ENCODE assay signal across 23 mouse cellular contexts in the genomic region with DNA sequence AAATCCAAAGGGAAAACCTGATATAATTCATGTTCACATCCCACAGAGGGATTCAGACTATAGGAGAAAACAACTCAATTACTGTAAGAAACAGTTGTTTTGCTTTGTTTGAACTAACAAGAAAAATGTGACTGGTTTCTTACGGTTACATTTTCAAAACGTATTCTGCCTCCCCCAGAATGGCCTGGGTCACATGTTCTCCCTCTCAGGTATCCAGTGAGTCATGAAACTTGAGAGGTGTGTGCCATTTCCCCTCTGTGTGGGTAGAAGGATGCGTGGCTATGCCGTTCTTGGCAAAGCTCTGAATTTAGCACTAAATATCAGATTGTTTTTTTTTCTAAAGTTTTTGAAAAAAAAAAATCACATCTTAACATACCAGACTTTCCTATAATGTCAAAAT.
DNase-seq lines count a peak whose midpoint lies in the region; ATAC-seq and TF ChIP-seq lines count a peak whose summit lies in the region.
"Had no signal": no experiment of that assay in that cellular context is flagged by ENCODE, and none has a peak within 500 bp of the region (broad histone marks: within the 10 kb centered on the region; RNA-seq: fewer than 3 reads in every experiment).

No protein-coding gene starts in this region.

- no peak for TF ChIP-seq POLR2A in myocyte (IDR thresholded peaks at IDR 0.05; ENCODE audit: insufficient read length, low read depth)

- peak; percentile 30 for DNase-seq in embryonic facial prominence, embryonic 11.5 days (ENCODE audit: low spot score)
- DNase-seq in embryonic facial prominence, embryonic 10.5 days (ENCODE audit: low spot score), result no peak
- DNase-seq in NIH3T3 (ENCODE audit: low read depth), result peak; percentile 12
- no peak for DNase-seq in heart, postnatal 36 days
- no peak for DNase-seq in neural tube, embryonic 10.5 days (ENCODE audit: extremely low spot score, low spot score)
- no peak for DNase-seq in cerebellum, postnatal 25 days
- DNase-seq: adrenal gland, adult 2 months; adrenal gland, postnatal 10 days; adrenal gland, postnatal 25 days; B cell, adult 2 months; cerebellum, adult 11 months; cerebellum, adult 18-20 months; cerebellum, adult 8-10 months; cerebellum, adult 9-11 months; cerebellum, postnatal 14 days; forebrain, postnatal 0 days had no signal

- H3K4me1 ChIP-seq in embryonic facial prominence, embryonic 11.5 days (ENCODE audit: control insufficient read depth, insufficient read depth, low read length), result no peaks in the 10 kb centered on the region
- H3K4me1 ChIP-seq in embryonic facial prominence, embryonic 10.5 days, result 0 out of 2 replicates have a peak, but pooled peaks cover 2% of the 10 kb centered on the region
- H3K4me1 ChIP-seq: embryonic facial prominence, embryonic 12.5 days; forebrain, embryonic 13.5 days; forebrain, embryonic 15.5 days had no signal

- H3K36me3 ChIP-seq in embryonic facial prominence, embryonic 11.5 days (replicated peaks; ENCODE audit: control insufficient read depth, insufficient read depth, low read depth, low read length), result no peaks in the 10 kb centered on the region
- H3K36me3 ChIP-seq in embryonic facial prominence, embryonic 10.5 days (replicated peaks), result peaks cover under 1% of the 10 kb centered on the region; the same call in 1 of the 2 replicates
- H3K36me3 ChIP-seq in C2C12 (ENCODE audit: control insufficient read depth, insufficient read depth) (no peaks in the 10 kb centered on the region), myocyte (ENCODE audit: control insufficient read depth, insufficient read depth) (no peaks in the 10 kb centered on the region)
- H3K36me3 ChIP-seq: embryonic facial prominence, embryonic 12.5 days; forebrain, embryonic 15.5 days had no signal

- ATAC-seq in embryonic facial prominence, embryonic 11.5 days (replicated peaks; ENCODE audit: insufficient number of reproducible peaks, low FRiP score, low TSS enrichment, low read depth), result no peak
- ATAC-seq: forebrain, embryonic 13.5 days; forebrain, embryonic 15.5 days; forebrain, postnatal 0 days had no signal

- intact Hi-C loops in heart, postnatal 36 days (cut with DNase I), result no loop called here

- no peak overlapping the region for H3K27ac ChIP-seq in embryonic facial prominence, embryonic 11.5 days (replicated peaks; ENCODE audit: low read depth, low read length)
- no peak overlapping the region for H3K27ac ChIP-seq in embryonic facial prominence, embryonic 10.5 days (replicated peaks)
- H3K27ac ChIP-seq: embryonic facial prominence, embryonic 12.5 days; forebrain, embryonic 13.5 days; forebrain, embryonic 15.5 days had no signal

- H3K9me3 ChIP-seq in embryonic facial prominence, embryonic 11.5 days (replicated peaks; ENCODE audit: control insufficient read depth, low read length), result no peaks in the 10 kb centered on the region
- no peaks in the 10 kb centered on the region for H3K9me3 ChIP-seq in embryonic facial prominence, embryonic 10.5 days
- H3K9me3 ChIP-seq: embryonic facial prominence, embryonic 12.5 days; forebrain, embryonic 13.5 days; forebrain, embryonic 15.5 days; G1E had no signal

- H3ac ChIP-seq in C2C12 (ENCODE audit: control insufficient read depth, insufficient read length, low read depth) (no peak overlapping the region), myocyte (ENCODE audit: control insufficient read depth, insufficient read length) (no peak overlapping the region)

- WGBS in embryonic facial prominence, embryonic 11.5 days, result 49% methylated on average over 4 of the region's 4 CpGs
- 56% methylated on average over 4 of the region's 4 CpGs for WGBS in embryonic facial prominence, embryonic 10.5 days

- H3K79me2 ChIP-seq in C2C12 (ENCODE audit: control insufficient read depth, insufficient read depth) (no peaks in the 10 kb centered on the region), myocyte (ENCODE audit: control insufficient read depth, insufficient read depth) (no peaks in the 10 kb centered on the region)

- TF ChIP-seq CTCF in C2C12 (IDR thresholded peaks at IDR 0.05; ENCODE audit: control insufficient read depth, insufficient read depth, insufficient read length), result no peak

- no peak overlapping the region for H3K4me2 ChIP-seq in embryonic facial prominence, embryonic 11.5 days (ENCODE audit: low read depth, low read length)
- no peak overlapping the region for H3K4me2 ChIP-seq in myocyte (ENCODE audit: low read depth)
- H3K4me2 ChIP-seq: embryonic facial prominence, embryonic 12.5 days; forebrain, embryonic 13.5 days; forebrain, embryonic 15.5 days had no signal

- no peak overlapping the region for H3K4me3 ChIP-seq in embryonic facial prominence, embryonic 11.5 days (ENCODE audit: low read depth, low read length)
- H3K4me3 ChIP-seq in embryonic facial prominence, embryonic 10.5 days, result no peak overlapping the region
- no peak overlapping the region for H3K4me3 ChIP-seq in C2C12 (ENCODE audit: insufficient read depth, poor library complexity, severe bottlenecking)
- H3K4me3 ChIP-seq in myocyte, result no peak overlapping the region
- H3K4me3 ChIP-seq: embryonic facial prominence, embryonic 12.5 days; forebrain, embryonic 13.5 days; forebrain, embryonic 15.5 days had no signal

- H3K27me3 ChIP-seq in embryonic facial prominence, embryonic 11.5 days (ENCODE audit: control insufficient read depth, insufficient read depth, low read length), result no peaks in the 10 kb centered on the region
- no peaks in the 10 kb centered on the region for H3K27me3 ChIP-seq in embryonic facial prominence, embryonic 10.5 days (replicated peaks; ENCODE audit: low read depth, poor library complexity, severe bottlenecking)
- H3K27me3 ChIP-seq in C2C12 (ENCODE audit: control insufficient read depth, insufficient read depth, insufficient read length) (no peaks in the 10 kb centered on the region), myocyte (ENCODE audit: control insufficient read depth, insufficient read depth, insufficient read length) (no peaks in the 10 kb centered on the region)
- H3K27me3 ChIP-seq: CH12.LX; embryonic facial prominence, embryonic 12.5 days; forebrain, embryonic 13.5 days; forebrain, embryonic 15.5 days had no signal

- no peaks in the 10 kb centered on the region for H3K79me3 ChIP-seq in C2C12 (ENCODE audit: low read depth)

- no peak overlapping the region for H3K9ac ChIP-seq in embryonic facial prominence, embryonic 11.5 days (replicated peaks; ENCODE audit: low read length)
- H3K9ac ChIP-seq: embryonic facial prominence, embryonic 12.5 days; forebrain, embryonic 13.5 days; forebrain, embryonic 15.5 days; forebrain, postnatal 0 days had no signal

TF ChIP-seq in C2C12, 6 proteins besides CTCF, POLR2A, EP300 and RAD21:
- TF ChIP-seq USF1 (IDR thresholded peaks at IDR 0.05; ENCODE audit: low read depth) (peak; percentile 82), MYOG (IDR thresholded peaks at IDR 0.05; ENCODE audit: control insufficient read depth, extremely low read depth, insufficient read length) (no peak)

TF ChIP-seq in myocyte, 11 proteins besides CTCF, POLR2A, EP300 and RAD21:
- TF ChIP-seq USF1 (IDR thresholded peaks at IDR 0.05; ENCODE audit: low read depth) (peak; percentile 62), TCF12 (IDR thresholded peaks at IDR 0.05; ENCODE audit: insufficient read depth, poor library complexity, severe bottlenecking) (no peak)
TF ChIP-seq in myocyte: peak in this region for 1.

Comparison
In these comparisons a context has a peak if more than half of its experiments do, and no peak if none do; other contexts are left out.
1. DNase-seq: peak in embryonic facial prominence, embryonic 11.5 days (single experiment) and NIH3T3 (single experiment); none in embryonic facial prominence, embryonic 10.5 days (single experiment), heart, postnatal 36 days (0 of 2), neural tube, embryonic 10.5 days (single experiment) and cerebellum, postnatal 25 days (0 of 2).